Mouse (Mus musculus): ENCODE measurements around the gene Ttc29.

The Ttc29 gene

GRCm38 (mm10) chr8:78426455-78426854, 213.4 kb downstream of the Ttc29 start:
- DNase-seq (ENCODE audit: low read depth, low spot score) = no peak
- H3K27me3 ChIP-seq (ENCODE audit: control insufficient read depth, insufficient read depth, low read length, poor library complexity, severe bottlenecking) = peaks cover 2% of the 10 kb centered on the region; the same call in 1 of the 2 replicates
- H3K36me3 ChIP-seq (ENCODE audit: control insufficient read depth, insufficient read depth, low read length, poor library complexity, severe bottlenecking) = no peaks in the 10 kb centered on the region

- peaks cover 2% of the 10 kb centered on the region; the same call in 1 of the 2 replicates for H3K27me3 ChIP-seq (ENCODE audit: control insufficient read depth, insufficient read depth, low read length, poor library complexity, severe bottlenecking)
- H3K36me3 ChIP-seq (ENCODE audit: control insufficient read depth, insufficient read depth, low read length, poor library complexity, severe bottlenecking) = no peaks in the 10 kb centered on the region
- DNase-seq (ENCODE audit: low read depth, low spot score) = no peak
These were observed 214.0 kb downstream of the Ttc29 start for GRCm38 (mm10) chr8:78426875-78427768.

DNA sequence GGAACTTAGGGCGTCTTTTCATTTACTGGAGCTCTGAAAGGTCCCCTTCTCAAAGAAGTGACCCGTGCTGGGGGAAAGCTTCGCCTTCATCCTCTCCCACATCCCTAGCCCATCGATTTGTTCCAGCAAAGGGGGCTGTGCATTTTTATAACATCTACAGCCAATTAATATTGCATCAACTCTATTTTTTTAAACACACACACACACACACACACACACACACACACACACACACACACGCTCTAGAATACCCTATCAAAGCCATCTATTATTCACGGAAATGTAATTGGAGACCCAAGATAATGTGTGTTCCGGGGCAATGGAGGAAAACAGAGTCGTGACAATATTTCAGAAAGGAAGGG, 214.7 kb downstream of the Ttc29 start:
- Histone ChIP-seq H3K27me3 (ENCODE audit: control insufficient read depth, insufficient read depth, low read length, poor library complexity, severe bottlenecking) (peaks cover 2% of the 10 kb centered on the region; the same call in 1 of the 2 replicates), H3K36me3 (ENCODE audit: control insufficient read depth, insufficient read depth, low read length, poor library complexity, severe bottlenecking) (no peaks in the 10 kb centered on the region)
- no peak for DNase-seq (ENCODE audit: low read depth, low spot score)

- H3K36me3 ChIP-seq (ENCODE audit: control insufficient read depth, insufficient read depth, low read length, poor library complexity, severe bottlenecking) = no peaks in the 10 kb centered on the region
- DNase-seq (ENCODE audit: low read depth, low spot score) = no peak
- peaks cover 2% of the 10 kb centered on the region; the same call in 1 of the 2 replicates for H3K27me3 ChIP-seq (ENCODE audit: control insufficient read depth, insufficient read depth, low read length, poor library complexity, severe bottlenecking)
These were observed 215.1 kb downstream of the Ttc29 start for GRCm38 (mm10) chr8:78428148-78428547.

DNA sequence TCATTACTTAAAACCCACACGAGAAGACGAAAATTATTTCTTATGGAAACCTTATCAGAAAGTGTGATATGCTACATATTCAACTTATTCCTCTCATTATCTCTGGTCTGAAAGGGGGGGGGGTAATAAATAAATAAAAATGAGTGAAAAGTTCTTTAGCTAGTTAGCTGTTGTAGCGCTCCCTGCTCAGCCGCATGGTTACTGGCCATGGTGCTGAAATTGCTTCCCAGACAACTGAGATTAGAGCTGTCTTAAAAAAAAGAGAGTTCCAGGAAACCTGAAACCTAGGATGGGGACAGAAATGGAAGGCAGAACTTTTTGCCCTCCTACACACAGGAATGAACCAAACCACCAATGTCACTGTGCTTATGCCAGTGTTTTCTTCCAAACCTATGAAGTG, 218.3 kb downstream of the Ttc29 start:
- DNase-seq (ENCODE audit: low read depth, low spot score) = peak; percentile 11
- peaks cover 2% of the 10 kb centered on the region; the same call in 1 of the 2 replicates for H3K27me3 ChIP-seq (ENCODE audit: control insufficient read depth, insufficient read depth, low read length, poor library complexity, severe bottlenecking)

GRCm38 (mm10) chr8:78432451-78432850, 219.4 kb downstream of the Ttc29 start:
- no peak for DNase-seq (ENCODE audit: low read depth, low spot score)
- Histone ChIP-seq H3K36me3 (ENCODE audit: control insufficient read depth, insufficient read depth, low read length, poor library complexity, severe bottlenecking) (no peaks in the 10 kb centered on the region), H3K27me3 (ENCODE audit: control insufficient read depth, insufficient read depth, low read length, poor library complexity, severe bottlenecking) (peaks cover 2% of the 10 kb centered on the region; the same call in 1 of the 2 replicates)

More for the DNA sequence above, 218.3 kb downstream of the Ttc29 start:
- H3K36me3 ChIP-seq (ENCODE audit: control insufficient read depth, insufficient read depth, low read length, poor library complexity, severe bottlenecking) = no peaks in the 10 kb centered on the region

- no peaks in the 10 kb centered on the region; the same call in 1 of the 2 replicates for H3K27me3 ChIP-seq (ENCODE audit: control insufficient read depth, insufficient read depth, low read length, poor library complexity, severe bottlenecking)
- DNase-seq (ENCODE audit: low read depth, low spot score) = no peak
- no peaks in the 10 kb centered on the region for H3K36me3 ChIP-seq (ENCODE audit: control insufficient read depth, insufficient read depth, low read length, poor library complexity, severe bottlenecking)
These were observed 220.2 kb downstream of the Ttc29 start for GRCm38 (mm10) chr8:78433318-78433717.

- Histone ChIP-seq H3K36me3 (ENCODE audit: control insufficient read depth, insufficient read depth, low read length, poor library complexity, severe bottlenecking) (no peaks in the 10 kb centered on the region), H3K27me3 (ENCODE audit: control insufficient read depth, insufficient read depth, low read length, poor library complexity, severe bottlenecking) (peaks cover 2% of the 10 kb centered on the region)
- DNase-seq (ENCODE audit: low read depth, low spot score) = no peak
These were observed 221.2 kb downstream of the Ttc29 start for GRCm38 (mm10) chr8:78434340-78434739.

DNA sequence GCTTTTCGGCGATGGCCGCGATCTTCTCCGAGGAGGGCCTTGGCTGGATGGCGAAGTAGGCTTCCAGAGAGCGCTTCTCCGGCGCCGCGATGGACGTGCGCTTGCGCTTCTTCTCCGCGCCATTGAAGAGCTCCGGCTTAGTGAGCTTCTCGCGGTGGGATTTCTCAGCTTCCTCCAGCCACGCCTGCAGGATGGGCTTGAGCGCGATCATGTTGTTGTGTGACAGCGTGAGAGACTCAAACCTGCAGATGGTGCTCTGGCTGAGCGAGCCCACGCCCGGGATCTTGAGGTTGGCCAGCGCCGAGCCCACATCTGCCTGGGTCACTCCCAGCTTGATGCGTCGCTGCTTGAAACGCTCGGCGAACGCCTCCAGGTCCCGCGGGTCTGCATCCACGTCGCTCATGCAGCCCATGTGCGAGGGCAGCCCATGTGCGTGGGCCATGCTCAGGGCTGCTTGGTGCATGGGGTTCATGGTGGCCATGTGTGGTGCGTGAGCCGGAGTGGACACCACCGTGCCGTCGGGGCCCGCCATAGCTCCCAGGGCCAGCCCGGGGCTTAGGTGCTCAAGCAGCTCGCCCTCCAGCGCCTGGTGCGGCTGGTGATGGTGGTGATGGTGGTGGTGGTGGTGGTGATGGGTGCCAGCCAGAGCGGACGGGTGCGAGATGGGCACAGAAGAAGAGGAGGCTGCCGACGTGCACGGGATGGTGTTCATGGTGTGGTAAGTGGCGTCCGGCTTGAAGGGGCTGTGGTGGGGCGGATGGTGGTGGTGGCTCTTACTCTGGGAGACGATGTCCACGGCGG, 221.9 kb downstream of the Ttc29 start:
- peaks cover 2% of the 10 kb centered on the region for H3K27me3 ChIP-seq (ENCODE audit: control insufficient read depth, insufficient read depth, low read length, poor library complexity, severe bottlenecking)
- H3K36me3 ChIP-seq (ENCODE audit: control insufficient read depth, insufficient read depth, low read length, poor library complexity, severe bottlenecking) = no peaks in the 10 kb centered on the region
- no peak for DNase-seq (ENCODE audit: low read depth, low spot score)

- Histone ChIP-seq H3K36me3 (ENCODE audit: control insufficient read depth, insufficient read depth, low read length, poor library complexity, severe bottlenecking) (no peaks in the 10 kb centered on the region), H3K27me3 (ENCODE audit: control insufficient read depth, insufficient read depth, low read length, poor library complexity, severe bottlenecking) (peaks cover 5% of the 10 kb centered on the region)
- DNase-seq (ENCODE audit: low read depth, low spot score) = no peak
These were observed 222.5 kb downstream of the Ttc29 start for GRCm38 (mm10) chr8:78435624-78435960.

- H3K27me3 ChIP-seq (ENCODE audit: control insufficient read depth, insufficient read depth, low read length, poor library complexity, severe bottlenecking) = peaks cover 5% of the 10 kb centered on the region
- H3K36me3 ChIP-seq (ENCODE audit: control insufficient read depth, insufficient read depth, low read length, poor library complexity, severe bottlenecking) = no peaks in the 10 kb centered on the region
- DNase-seq (ENCODE audit: low read depth, low spot score) = no peak
These were observed 223.1 kb downstream of the Ttc29 start, which contains the start of gene Pou4f2 for GRCm38 (mm10) chr8:78436071-78436651. Gene Pou4f2 (minus strand): TSS chr8:78436645.

DNA sequence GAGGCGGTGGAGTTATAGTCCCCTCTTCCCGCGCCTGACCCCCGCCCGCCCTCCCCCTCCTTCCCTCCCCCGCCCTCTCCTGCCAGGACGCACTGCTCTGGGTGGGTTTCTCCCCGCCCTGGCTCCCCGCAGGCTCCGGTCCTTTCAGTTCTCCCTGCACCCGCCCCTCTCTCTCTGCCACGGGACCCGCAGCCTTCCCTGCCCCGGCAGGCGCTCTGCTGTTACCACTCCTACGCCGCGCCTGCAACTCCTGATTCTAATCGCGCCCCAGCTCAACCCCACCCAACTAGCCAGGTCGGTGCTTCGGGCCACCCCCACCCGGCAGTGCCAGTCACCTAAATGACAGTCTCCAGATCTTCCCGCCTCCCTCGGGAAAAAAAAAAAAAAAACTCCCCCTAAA, 223.6 kb downstream of the Ttc29 start:
- Histone ChIP-seq H3K36me3 (ENCODE audit: control insufficient read depth, insufficient read depth, low read length, poor library complexity, severe bottlenecking) (no peaks in the 10 kb centered on the region), H3K27me3 (ENCODE audit: control insufficient read depth, insufficient read depth, low read length, poor library complexity, severe bottlenecking) (peaks cover 5% of the 10 kb centered on the region)
- DNase-seq (ENCODE audit: low read depth, low spot score) = no peak

- Histone ChIP-seq H3K27me3 (ENCODE audit: control insufficient read depth, insufficient read depth, low read length, poor library complexity, severe bottlenecking) (peaks cover 5% of the 10 kb centered on the region), H3K36me3 (ENCODE audit: control insufficient read depth, insufficient read depth, low read length, poor library complexity, severe bottlenecking) (no peaks in the 10 kb centered on the region)
- DNase-seq (ENCODE audit: low read depth, low spot score) = no peak
These were observed 224.3 kb downstream of the Ttc29 start for GRCm38 (mm10) chr8:78437140-78438045.

DNA sequence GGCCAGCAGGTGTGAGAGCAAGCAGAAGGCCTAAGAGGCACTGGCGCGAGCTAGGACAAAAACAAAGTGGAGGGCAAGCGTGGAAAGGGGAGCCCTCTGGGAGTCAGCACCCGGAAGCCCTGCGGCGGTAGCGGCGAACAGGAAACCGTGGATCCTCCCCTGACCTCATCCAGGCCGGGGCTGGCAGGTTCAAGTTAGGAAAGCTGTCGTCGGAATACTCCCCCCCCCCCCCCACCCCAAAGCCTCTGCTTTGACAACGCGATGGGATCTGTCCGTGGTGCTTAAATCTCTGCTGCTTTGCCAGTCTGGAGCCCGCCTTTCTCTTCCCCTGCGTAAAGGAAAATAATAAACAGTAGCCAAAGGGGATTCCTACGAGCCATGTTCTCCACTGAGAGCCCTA, 225.0 kb downstream of the Ttc29 start:
- Histone ChIP-seq H3K36me3 (ENCODE audit: control insufficient read depth, insufficient read depth, low read length, poor library complexity, severe bottlenecking) (no peaks in the 10 kb centered on the region), H3K27me3 (ENCODE audit: control insufficient read depth, insufficient read depth, low read length, poor library complexity, severe bottlenecking) (peaks cover 5% of the 10 kb centered on the region)
- no peak for DNase-seq (ENCODE audit: low read depth, low spot score)

Data from splenic B cell, adult 2 months (primary cell).